Mouse (Mus musculus): Measurements from ENCODE around the gene Fubp1. TPM values are rescaled to one million over a fixed set of nuclear protein-coding genes. Genes with fewer than 3 reads are reported as not detected.

The Fubp1 gene
- polyA plus RNA-seq, 1 experiment from 2014 or later: 37.1 TPM

DNA sequence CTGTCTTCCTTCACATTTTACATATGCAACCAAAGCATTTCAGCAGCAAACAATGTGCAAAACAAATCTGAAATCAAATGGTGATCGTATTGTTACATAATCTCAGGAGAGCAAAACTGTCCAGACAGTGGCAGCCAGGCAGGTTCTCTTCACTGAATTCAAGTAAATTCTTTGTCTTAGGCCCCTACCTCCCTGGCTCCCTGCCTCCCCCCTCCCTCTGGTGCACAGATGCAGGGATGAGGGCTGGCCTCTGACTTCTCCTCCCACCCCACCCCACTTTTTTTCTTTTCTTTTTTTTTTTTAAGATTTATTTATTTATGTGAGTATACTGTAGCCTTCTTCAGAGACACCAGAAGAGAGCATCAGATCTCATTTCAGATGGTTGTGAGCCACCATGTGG lies 50.1 kb downstream of the Fubp1 start:
- TF ChIP-seq EP300 (IDR thresholded peaks at IDR 0.05; ENCODE audit: low read depth) (no peak), CTCF (IDR thresholded peaks at IDR 0.05; ENCODE audit: low read depth) (no peak)
- Histone ChIP-seq H3K4me1 (ENCODE audit: insufficient read depth) (peaks cover 2% of the 10 kb centered on the region; the same call in 1 of the 2 replicates), H3K27me3 (ENCODE audit: insufficient read depth, low read length) (peaks cover 11% of the 10 kb centered on the region), H3K9me3 (ENCODE audit: low read length) (no peaks in the 10 kb centered on the region), H3K36me3 (replicated peaks; ENCODE audit: insufficient read depth, low read length) (no peaks in the 10 kb centered on the region), H3K4me2 (ENCODE audit: low read depth, low read length) (no peak overlapping the region), H3K4me3 (ENCODE audit: low read depth, low read length) (no peak overlapping the region), H3K27ac (ENCODE audit: low read depth) (no peak overlapping the region), H3K9ac (replicated peaks) (no peak overlapping the region)
- no peak for ATAC-seq
- 88% methylated on average over 1 of the region's 1 CpGs for WGBS (ENCODE audit: insufficient replicate concordance)
- DNase-seq: no peak

DNA sequence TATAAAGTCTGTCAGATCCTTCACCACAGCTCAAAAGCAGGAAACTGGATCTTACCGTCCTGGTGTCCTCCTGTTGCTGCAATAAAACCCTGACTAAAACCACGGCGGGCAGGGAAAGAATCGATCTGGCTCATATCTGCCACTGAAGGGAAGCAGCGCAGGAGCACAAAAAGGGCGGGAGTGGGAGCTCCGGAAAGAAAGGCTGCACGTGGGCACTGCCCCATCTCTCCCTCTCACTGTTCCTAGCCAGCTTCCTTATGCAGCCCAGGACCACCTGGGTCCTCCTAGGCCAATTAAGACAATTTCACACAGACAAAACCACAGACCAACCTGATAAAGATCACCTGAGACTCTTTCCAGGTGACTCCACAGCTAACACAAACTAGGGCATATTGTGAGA lies 51.2 kb downstream of the Fubp1 start:
- H3K4me1 ChIP-seq (ENCODE audit: insufficient read depth): peaks cover 7% of the 10 kb centered on the region
- no peaks in the 10 kb centered on the region for H3K36me3 ChIP-seq (replicated peaks; ENCODE audit: insufficient read depth, low read length)
- no peak overlapping the region for H3K27ac ChIP-seq (ENCODE audit: low read depth)
- 18% methylated on average over 8 of the region's 8 CpGs for WGBS (ENCODE audit: insufficient replicate concordance)
- no peak for ATAC-seq
- TF ChIP-seq EP300 (IDR thresholded peaks at IDR 0.05; ENCODE audit: low read depth): no peak
- TF ChIP-seq CTCF (IDR thresholded peaks at IDR 0.05; ENCODE audit: low read depth): no peak
- no peak for DNase-seq
- H3K27me3 ChIP-seq (ENCODE audit: insufficient read depth, low read length): peaks cover 21% of the 10 kb centered on the region
- no peak overlapping the region for H3K4me3 ChIP-seq (ENCODE audit: low read depth, low read length)
- H3K4me2 ChIP-seq (ENCODE audit: low read depth, low read length): no peak overlapping the region; the same call in 1 of the 2 replicates
- no peaks in the 10 kb centered on the region for H3K9me3 ChIP-seq (ENCODE audit: low read length)
- H3K9ac ChIP-seq (replicated peaks): no peak overlapping the region

DNA sequence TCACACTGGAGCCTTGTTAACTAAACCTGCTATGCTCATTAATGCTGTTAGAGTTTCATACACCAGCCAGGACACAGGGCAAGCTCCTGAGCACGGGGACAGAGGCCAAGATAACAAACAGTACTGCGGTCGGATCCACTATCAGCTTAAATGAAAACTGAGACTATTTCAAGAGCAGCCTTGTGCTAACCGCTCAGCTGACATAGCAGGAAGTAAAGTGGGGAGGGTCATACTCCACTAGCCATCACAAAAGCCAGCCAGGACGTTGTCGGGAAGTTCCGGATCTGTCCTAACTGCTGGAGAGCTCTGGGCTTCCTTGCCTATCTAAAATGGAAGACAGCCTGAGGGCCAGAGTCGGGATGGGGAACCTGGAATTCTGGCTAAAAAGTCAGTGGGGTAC lies 51.7 kb downstream of the Fubp1 start:
- Histone ChIP-seq H3K27me3 (ENCODE audit: insufficient read depth, low read length) (peaks cover 26% of the 10 kb centered on the region), H3K27ac (ENCODE audit: low read depth) (no peak overlapping the region)
- no peak for DNase-seq

DNA sequence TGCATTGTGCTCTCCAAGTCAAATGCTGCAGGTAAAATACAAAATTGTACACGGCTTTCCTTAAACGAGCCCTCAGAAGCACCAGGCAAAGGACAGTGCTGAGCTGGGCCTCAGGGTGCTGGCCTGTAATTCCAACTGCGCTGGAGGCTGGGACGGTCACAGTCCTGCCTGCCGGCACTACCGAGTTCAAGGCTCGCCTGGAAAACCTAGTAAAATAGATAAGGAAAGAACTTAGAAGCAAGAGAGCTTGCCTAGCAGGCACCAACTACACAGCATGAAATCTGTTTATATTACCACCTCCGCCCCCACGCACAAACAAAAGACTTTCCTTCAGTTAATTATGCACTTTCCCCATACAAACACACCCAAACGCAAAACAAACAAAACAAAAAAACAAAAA lies 54.2 kb downstream of the Fubp1 start:
- 56% methylated on average over 10 of the region's 10 CpGs for WGBS (ENCODE audit: insufficient replicate concordance)
- Histone ChIP-seq H3K4me1 (ENCODE audit: insufficient read depth) (peaks cover 7% of the 10 kb centered on the region), H3K27me3 (ENCODE audit: insufficient read depth, low read length) (peaks cover 33% of the 10 kb centered on the region), H3K9me3 (ENCODE audit: low read length) (no peaks in the 10 kb centered on the region), H3K27ac (ENCODE audit: low read depth) (no peak overlapping the region), H3K4me3 (ENCODE audit: low read depth, low read length) (no peak overlapping the region), H3K9ac (replicated peaks) (no peak overlapping the region), H3K4me2 (ENCODE audit: low read depth, low read length) (no peak overlapping the region), H3K36me3 (replicated peaks; ENCODE audit: insufficient read depth, low read length) (no peaks in the 10 kb centered on the region)
- DNase-seq (no peak), ATAC-seq (no peak)
- no peak for TF ChIP-seq EP300 (IDR thresholded peaks at IDR 0.05; ENCODE audit: low read depth)
- no peak for TF ChIP-seq CTCF (IDR thresholded peaks at IDR 0.05; ENCODE audit: low read depth)

More for the DNA sequence above, 51.7 kb downstream of the Fubp1 start:
- 12% methylated on average over 8 of the region's 8 CpGs for WGBS (ENCODE audit: insufficient replicate concordance)
- H3K4me1 ChIP-seq (ENCODE audit: insufficient read depth): peaks cover 7% of the 10 kb centered on the region
- H3K36me3 ChIP-seq (replicated peaks; ENCODE audit: insufficient read depth, low read length): no peaks in the 10 kb centered on the region
- H3K4me2 ChIP-seq (ENCODE audit: low read depth, low read length): peak overlapping the region; percentile 44
- ATAC-seq: no peak
- H3K9ac ChIP-seq (replicated peaks): no peak overlapping the region
- TF ChIP-seq CTCF (IDR thresholded peaks at IDR 0.05; ENCODE audit: low read depth) (no peak), EP300 (IDR thresholded peaks at IDR 0.05; ENCODE audit: low read depth) (no peak)
- H3K9me3 ChIP-seq (ENCODE audit: low read length): no peaks in the 10 kb centered on the region
- H3K4me3 ChIP-seq (ENCODE audit: low read depth, low read length): 0 out of 2 replicates have a peak overlapping the region, but pooled peaks have one; percentile 4

DNA sequence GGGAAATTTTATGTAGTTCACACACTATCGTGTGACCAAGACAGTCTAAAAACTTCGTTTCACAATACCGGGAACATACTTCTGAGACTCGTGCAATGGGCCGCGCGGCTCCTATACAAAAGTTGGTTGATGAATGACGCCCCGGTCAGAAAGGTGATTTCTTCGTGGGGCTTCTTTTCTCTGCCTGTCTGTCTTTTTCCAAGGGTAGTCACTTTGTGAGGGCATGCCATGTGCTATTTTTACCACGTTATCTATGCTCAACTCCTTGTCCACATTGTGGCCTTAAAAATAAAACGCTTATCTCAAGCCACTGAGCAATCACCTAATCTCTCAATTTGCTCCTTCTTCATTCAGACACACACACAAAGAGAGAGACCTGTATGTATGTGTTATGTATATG lies 54.6 kb downstream of the Fubp1 start:
- TF ChIP-seq EP300 (IDR thresholded peaks at IDR 0.05; ENCODE audit: low read depth) (no peak), CTCF (IDR thresholded peaks at IDR 0.05; ENCODE audit: low read depth) (no peak)
- Histone ChIP-seq H3K9me3 (ENCODE audit: low read length) (no peaks in the 10 kb centered on the region), H3K27ac (ENCODE audit: low read depth) (no peak overlapping the region), H3K4me2 (ENCODE audit: low read depth, low read length) (peak overlapping the region; percentile 81), H3K4me1 (ENCODE audit: insufficient read depth) (peaks cover 7% of the 10 kb centered on the region), H3K9ac (replicated peaks) (peak overlapping the region; percentile 67), H3K27me3 (ENCODE audit: insufficient read depth, low read length) (peaks cover 33% of the 10 kb centered on the region), H3K36me3 (replicated peaks; ENCODE audit: insufficient read depth, low read length) (no peaks in the 10 kb centered on the region), H3K4me3 (ENCODE audit: low read depth, low read length) (no peak overlapping the region; the same call in 1 of the 2 replicates)
- whole genome bisulfite sequencing (ENCODE audit: insufficient replicate concordance): 49% methylated on average over 12 of the region's 12 CpGs
- DNase-seq: no peak
- ATAC-seq: no peak

DNA sequence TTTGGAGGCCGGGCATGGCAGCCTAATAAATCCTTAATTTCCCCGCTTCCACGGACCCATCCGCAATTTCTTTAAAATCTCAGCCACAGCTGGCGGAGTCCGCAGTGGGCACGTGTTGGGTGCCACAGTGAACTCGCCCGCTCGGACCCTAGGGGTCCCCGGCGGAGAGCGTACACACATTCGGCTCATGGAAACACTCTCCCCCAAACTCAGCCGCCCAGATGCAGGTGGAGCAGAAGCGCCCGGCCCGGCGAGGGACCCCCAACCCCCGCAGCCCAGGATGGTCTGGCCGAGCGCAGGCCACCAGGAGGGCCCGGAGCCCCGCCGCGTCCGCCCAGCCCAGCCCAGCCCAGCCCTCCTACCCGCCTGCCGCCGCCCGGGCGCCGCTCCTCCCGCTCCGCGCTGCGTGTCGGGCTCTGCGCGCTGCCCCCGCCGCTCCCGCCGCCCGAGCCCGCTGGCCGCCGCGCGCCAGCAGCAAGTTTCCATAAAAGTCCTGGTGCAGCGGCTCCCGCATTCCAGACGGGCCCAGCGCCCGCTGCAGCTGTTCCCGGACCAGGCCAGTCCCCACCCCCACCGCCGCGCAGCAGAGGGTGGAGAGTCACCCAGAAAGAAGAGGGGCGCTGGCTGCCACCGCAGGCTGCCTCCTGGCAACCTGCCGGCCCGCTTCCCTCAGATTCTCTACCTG lies 55.3 kb downstream of the Fubp1 start:
- peaks cover 7% of the 10 kb centered on the region for H3K4me1 ChIP-seq (ENCODE audit: insufficient read depth)
- ATAC-seq (peak; percentile 68), DNase-seq (peak; percentile 55)
- TF ChIP-seq CTCF (IDR thresholded peaks at IDR 0.05; ENCODE audit: low read depth) (no peak), EP300 (IDR thresholded peaks at IDR 0.05; ENCODE audit: low read depth) (no peak)
- WGBS (ENCODE audit: insufficient replicate concordance): 2% methylated on average over 59 of the region's 63 CpGs
- H3K4me3 ChIP-seq (ENCODE audit: low read depth, low read length): peak overlapping the region; percentile 54
- H3K4me2 ChIP-seq (ENCODE audit: low read depth, low read length): peak overlapping the region; percentile 81
- H3K9ac ChIP-seq (replicated peaks): peak overlapping the region; percentile 67
- H3K36me3 ChIP-seq (replicated peaks; ENCODE audit: insufficient read depth, low read length): no peaks in the 10 kb centered on the region
- H3K27ac ChIP-seq (ENCODE audit: low read depth): peak overlapping the region; percentile 34; the same call in 1 of the 2 replicates
- H3K27me3 ChIP-seq (ENCODE audit: insufficient read depth, low read length): peaks cover 33% of the 10 kb centered on the region
- no peaks in the 10 kb centered on the region for H3K9me3 ChIP-seq (ENCODE audit: low read length)
